Mouse (Mus musculus) testis, adult 2 months (tissue): ENCODE results near the gene Flt3.

Experiments
- CTCF ChIP-seq: fragments of 200-500 bp; IDR thresholded peaks from 2 replicates; pipeline ENCODE4 v1.5.1; 2012; ENCODE audit warnings: low read depth, mild to moderate bottlenecking, inconsistent platforms, low read length, moderate library complexity; ENCODE audit not compliant: control insufficient read depth, insufficient read depth, insufficient replicate concordance
- POLR2A ChIP-seq: fragments of 200-500 bp; IDR thresholded peaks from 2 replicates; pipeline ENCODE4 v1.6.1; 2012; ENCODE audit warnings: low read depth, mild to moderate bottlenecking, inconsistent platforms, low read length, moderate library complexity; ENCODE audit not compliant: control insufficient read depth

DNA sequence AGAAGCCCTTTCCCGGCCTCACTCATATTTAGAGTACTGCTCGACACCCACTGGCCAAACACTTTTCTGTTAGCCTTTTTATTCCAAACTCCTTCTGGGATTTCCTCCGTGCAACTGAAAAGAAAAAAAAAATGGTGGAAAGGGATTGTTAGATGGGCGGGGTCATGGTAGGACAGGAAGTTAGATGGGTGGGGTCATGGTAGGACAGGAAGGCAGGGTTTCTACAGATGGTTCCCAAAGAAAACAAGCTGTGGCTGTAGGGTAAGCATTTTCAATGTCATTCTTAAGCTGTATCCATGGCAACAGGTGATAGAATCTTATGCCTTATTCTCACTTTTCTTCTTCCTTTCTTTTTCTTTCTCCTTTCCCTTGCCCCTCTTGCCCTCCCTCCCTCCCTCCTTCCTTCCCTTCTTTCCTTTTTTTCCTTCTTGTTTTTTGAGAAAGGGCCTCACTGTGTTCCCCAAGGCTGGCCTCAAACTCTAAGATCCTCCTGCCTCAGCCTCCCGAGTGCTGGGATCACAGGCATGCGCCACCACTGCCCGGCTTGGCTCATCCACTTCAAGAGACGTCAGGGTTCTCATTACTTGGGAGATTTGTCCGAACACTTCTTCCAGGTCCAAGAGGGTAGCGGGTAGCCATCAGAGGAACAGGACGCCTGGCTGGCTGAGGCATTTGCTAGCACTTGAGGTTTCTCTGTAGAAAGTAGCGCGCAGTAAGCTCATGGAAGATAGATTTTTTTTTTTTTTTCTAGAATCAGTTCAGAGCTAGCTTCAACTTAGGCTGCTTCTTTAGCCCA, 43.8 kb downstream of the Flt3 start:
- TF ChIP-seq POLR2A (no peak), CTCF (no peak)
